Mouse (Mus musculus) urinary bladder, adult 18-20 months (tissue): ENCODE measurements around the gene Slc22a7.

ENCODE experiments used
- DNase-seq, 2 experiments: peaks; one replicate each; pipeline ENCODE4 v3.0.0; 2022; ENCODE audit warnings: low spot score in 2 of 2, mixed read lengths in 2 of 2

Slc22a7 gene

GRCm38 (mm10) chr17:46436672-46437366, 1.4 kb downstream of the Slc22a7 start:
- no peak for DNase-seq

GRCm38 (mm10) chr17:46433627-46434026, 4.6 kb downstream of the Slc22a7 start:
- no peak for DNase-seq

GRCm38 (mm10) chr17:46428761-46429414, 9.4 kb downstream of the Slc22a7 start, which contains the start of gene Crip3:
Gene Crip3, plus strand, starts transcription at chr17:46428926.
- no peak for DNase-seq

GRCm38 (mm10) chr17:46426496-46426895, 11.8 kb downstream of the Slc22a7 start:
- DNase-seq: no peak

GRCm38 (mm10) chr17:46419717-46420116, 18.5 kb downstream of the Slc22a7 start:
- DNase-seq: no peak

- no peak for DNase-seq
Measured at GRCm38 (mm10) chr17:46418628-46419027, 19.6 kb downstream of the Slc22a7 start.

- DNase-seq: no peak
Measured at GRCm38 (mm10) chr17:46408478-46408877, 29.8 kb downstream of the Slc22a7 start.

GRCm38 (mm10) chr17:46394631-46395030, 43.6 kb downstream of the Slc22a7 start:
- DNase-seq: no peak

- DNase-seq: no peak
Measured at GRCm38 (mm10) chr17:46393012-46393411, 45.2 kb downstream of the Slc22a7 start.

- DNase-seq: no peak
Measured at GRCm38 (mm10) chr17:46388200-46388599, 50.1 kb downstream of the Slc22a7 start.

- DNase-seq: peak in 1 of 2 experiments; percentile 49
Measured at GRCm38 (mm10) chr17:46384061-46384801, 54.0 kb downstream of the Slc22a7 start.

- DNase-seq: peak; percentile 97
Measured at GRCm38 (mm10) chr17:46383294-46384060, 54.8 kb downstream of the Slc22a7 start, which contains the start of gene Zfp318. Gene Zfp318, plus strand, starts transcription at chr17:46383731.
